Mouse (Mus musculus): ENCODE data around the gene Trim47. TPM values are rescaled to one million over a fixed set of nuclear protein-coding genes. Genes with fewer than 3 reads are reported as not detected.

The Trim47 gene
- 10 to 100 TPM; 48.1 to 48.8 TPM for total RNA-seq (2021)
- long read RNA-seq, experiment 1, transcript Trim47-202 (6 exons, 2,192 nt): major isoform, 78 of 129 reads
- long read RNA-seq, experiment 1, transcript Trim47-201 (6 exons, 2,204 nt): minor isoform, 36 of 129 reads
- long read RNA-seq, experiment 1, partial matches to known transcripts: 0 of 129 reads
- long read RNA-seq, experiment 1, other reads (novel, unspliced or antisense): 13 of 129 reads
- long read RNA-seq, experiment 2, transcript Trim47-201 (6 exons, 2,204 nt): minor isoform, 37 of 147 reads
- long read RNA-seq, experiment 2, transcript Trim47-202 (6 exons, 2,192 nt): major isoform, 80 of 147 reads
- long read RNA-seq, experiment 2, partial matches to known transcripts: 0 of 147 reads
- long read RNA-seq, experiment 2, other reads (novel, unspliced or antisense): 30 of 147 reads

DNA sequence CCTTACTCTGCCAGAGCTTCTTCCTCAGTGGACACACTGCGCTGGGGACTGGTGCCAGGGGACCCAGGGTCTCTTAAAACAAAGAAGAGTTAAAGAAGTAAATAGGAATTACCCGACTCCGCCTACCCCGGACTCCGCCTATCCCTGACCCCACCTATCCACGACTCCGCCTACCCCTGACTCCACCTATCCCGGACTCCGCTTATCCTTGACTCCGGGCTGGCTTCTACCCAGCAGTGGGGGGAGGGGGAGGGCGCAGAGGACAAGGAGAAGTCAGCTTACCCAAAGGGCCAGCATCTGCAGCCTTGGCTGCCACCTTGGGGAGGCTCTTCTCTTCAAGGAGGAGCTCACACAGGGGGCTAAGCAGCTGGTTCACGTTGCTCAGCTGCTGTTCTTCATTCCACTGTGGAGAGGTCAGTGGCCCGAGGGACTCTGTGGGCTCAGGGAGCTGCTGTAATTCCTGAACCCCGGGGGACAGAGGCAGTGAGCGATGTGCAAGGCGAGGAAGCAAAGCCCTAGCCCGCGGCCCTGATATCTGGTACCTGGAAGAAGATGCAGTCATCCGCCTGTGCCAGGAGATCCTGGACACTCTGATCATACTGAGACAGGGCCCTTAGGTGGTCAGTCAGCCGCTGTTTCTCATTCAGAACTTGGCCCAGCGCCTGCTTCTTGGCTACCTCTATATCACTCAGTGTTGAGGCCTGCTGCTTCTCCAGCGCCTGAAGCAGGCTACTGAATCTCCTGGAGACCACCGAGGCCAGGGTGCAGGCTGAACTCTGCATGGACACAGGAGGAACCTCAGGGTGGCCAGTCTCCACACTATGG lies at the start of gene Trim47:
Trim47 (minus strand) TSS at position 55 of the 825 bp plus-strand sequence.
- peak; percentile 72 to 87 for DNase-seq (ENCODE audit: low spot score in 2 of 2)

DNA sequence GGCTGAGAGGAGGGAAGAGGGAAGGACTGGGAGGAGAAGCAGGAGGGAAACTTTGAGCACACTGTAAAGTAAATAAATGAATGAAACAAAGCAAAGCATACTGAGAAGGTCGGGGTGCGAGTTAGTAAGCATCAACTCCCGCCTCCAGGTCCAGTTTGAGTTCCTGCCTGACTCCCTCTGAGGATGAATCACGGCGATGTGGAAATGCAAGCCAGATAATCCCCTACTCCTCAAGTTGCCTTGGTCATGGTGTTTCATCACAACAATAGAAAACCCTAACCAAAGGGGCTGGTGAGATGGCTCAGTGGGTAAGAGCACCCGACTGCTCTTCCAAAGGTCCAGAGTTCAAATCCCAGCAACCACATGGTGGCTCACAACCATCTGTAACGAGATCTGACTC lies 49.0 kb upstream of the Trim47 start:
- DNase-seq (ENCODE audit: low spot score in 2 of 2): no peak

DNA sequence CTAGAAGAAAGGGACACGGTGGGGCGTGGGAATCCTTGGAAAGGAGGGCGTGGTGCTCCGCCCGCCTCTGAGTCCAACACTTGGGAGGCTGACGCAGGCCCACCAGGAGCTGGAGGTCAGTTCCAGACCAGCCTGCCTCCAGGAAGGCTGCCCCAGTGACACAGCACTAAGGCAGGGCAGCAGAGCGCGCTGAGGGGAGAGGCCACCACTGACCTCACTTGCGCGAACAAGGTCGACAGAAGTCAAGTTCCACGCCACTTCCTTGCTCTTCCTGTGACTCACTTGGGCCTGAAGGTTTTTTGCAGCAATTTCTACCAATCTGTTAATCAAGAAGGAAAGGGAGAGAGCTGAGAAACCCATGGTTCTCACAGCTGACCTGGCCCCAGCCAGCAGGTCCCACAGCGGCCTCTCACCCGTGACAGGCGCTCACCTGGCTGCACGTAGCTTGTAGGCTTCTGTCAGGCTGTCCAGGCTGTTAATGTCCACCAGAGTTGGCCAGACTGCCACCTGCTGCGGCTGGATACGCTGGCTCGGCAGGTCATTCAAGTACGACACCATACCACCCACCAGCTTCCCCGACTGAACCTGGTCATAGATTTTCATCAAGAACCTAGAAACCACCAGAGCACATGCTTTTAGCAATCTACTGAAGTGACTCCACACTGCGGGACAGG lies 47.9 kb upstream of the Trim47 start:
- no peak for DNase-seq (ENCODE audit: low spot score in 2 of 2)

DNA sequence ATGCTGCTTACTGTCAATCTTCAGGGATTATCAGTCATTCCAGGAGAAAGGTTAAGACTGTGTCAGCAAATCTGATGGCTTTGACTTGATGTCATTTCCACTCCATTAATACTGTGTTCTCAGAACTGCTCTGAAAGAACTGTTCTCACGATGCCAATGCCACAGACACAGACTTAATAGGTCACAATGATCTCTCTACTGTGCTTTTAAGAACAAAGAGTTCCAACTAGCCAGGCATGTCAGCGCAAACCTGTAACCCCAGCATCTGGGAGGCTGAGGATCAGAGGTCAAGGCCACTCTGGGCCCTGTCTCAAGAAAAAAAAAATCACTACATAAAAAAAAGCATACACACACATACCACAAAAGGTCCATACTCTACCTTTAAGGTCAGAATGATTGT lies 44.9 kb upstream of the Trim47 start:
- no peak for DNase-seq (ENCODE audit: low spot score in 2 of 2)

DNA sequence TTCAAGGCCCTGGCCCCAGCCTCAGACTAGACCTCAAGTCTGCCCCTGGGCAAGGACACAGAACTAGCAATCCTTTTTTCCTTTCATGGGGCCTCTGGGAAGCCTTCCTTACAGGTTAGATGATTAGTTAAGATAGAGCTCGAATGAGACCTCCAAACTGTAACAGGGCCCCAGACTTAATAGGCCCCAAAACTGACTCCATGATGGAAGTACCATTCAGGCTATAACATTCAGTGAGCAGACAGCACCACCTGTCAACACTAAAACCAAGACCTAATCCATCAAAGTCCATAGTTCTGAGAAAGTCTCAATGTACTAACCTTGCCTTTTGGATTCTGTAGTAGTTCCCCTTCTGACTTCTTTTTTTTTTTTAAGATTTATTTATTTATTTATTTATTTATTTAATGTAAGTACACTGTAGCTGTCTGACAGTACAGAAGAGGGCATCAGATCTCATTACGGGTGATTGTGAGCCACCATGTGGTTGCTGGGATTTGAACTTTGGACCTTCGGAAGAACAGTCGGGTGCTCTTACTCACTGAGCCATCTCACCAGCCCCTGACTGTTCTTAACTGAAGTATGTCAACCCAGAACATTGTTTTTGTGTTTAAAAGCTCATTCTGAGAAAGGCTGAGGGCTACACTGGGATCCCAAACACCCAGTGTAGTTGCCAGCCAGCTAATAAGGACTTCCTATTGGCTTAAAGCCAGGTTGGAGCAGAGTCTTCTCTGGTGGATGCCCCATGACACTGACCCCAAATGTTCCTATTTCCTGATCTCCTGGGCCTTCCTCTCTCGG lies 43.2 kb upstream of the Trim47 start:
- no peak for DNase-seq (ENCODE audit: low spot score in 2 of 2)

DNA sequence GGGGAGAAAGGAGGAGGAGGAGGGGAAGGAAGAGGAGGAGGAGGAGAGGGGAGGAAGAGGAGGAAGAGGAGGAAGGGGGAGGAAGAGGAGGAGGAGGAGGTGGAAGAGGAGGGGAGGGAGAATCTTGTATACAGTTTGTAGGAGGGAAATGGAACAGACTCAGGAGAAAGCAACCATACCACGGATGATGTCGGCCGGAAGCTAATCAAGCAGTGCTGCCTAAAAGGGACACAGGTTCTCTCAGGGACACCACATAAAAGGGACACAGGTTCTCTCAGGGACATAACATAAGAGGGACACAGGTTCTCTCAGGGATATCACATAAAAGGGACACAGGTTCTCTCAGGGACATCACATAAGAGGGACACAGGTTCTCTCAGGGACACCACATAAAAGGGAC lies 42.2 kb upstream of the Trim47 start:
- DNase-seq (ENCODE audit: low spot score in 2 of 2): no peak

DNA sequence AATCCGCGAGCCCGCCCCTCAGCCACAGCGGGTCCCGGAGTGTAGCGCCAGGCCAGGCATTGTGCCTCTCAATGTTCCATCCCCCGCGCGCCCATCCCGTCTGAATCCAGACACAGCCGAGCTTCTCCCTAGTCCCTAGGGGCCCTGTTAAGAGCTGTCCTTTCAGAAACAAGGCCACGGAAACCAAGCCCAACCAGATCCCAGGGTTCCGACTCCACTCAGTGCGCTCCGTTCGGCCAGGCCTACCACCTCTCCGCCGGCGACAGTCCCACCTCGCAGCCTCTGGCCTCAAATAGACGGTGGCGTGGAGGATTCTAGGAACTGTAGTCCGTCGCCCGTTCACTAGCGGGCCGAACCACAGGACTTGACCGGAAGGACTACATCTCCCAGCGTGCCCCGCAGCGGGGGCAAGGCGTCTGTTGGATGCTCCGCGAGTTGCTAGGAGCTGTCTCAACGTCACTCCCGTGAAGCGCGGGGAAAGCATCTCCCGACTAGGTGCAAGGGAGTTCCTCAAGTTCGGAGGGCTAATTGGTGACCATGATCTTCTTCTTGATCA lies 41.0 kb upstream of the Trim47 start, which contains the start of gene Fbf1:
Fbf1 (minus strand) TSS at position 283 of the 556 bp plus-strand sequence.
- DNase-seq (ENCODE audit: low spot score in 2 of 2): peak; percentile 83 to 94

DNA sequence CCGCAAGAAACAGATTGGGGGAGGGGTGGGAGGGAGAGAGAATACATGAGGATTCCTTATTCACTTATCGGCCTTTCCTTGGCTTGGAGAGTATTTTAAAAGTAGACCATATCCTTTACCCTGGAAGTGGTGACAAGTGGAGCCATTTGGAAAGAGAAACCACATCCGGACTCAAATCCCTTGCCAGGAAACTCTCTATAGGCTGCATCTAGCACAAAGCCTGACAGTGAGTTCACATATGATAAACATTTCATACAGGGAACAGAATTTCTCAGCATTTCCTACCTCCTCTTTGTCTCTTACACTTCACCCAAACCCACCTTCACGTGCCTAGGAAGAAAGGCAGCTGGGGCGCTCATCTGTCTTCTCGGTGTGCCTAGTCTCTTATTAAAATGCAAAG lies 40.2 kb upstream of the Trim47 start:
- DNase-seq (ENCODE audit: low spot score in 2 of 2): no peak

DNA sequence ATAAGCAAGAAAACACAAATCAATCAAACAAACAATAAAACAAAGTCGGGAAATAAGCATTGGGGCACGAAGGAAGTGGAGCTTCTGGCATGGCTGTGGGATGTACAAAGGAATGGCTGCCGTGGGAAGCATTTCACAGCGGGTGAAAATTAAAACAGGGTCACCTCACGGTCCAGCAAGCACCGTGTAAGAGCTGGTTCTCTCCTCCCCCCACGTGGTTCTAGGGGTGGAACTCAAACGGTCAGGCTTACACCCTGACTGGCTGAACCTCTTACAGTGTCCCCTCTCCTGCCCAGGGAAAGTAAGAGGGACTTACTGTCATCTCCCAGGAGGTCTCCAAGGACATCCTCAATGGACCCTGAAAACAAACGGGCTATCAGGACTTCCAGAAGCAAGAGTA lies 36.0 kb upstream of the Trim47 start:
- no peak for DNase-seq (ENCODE audit: low spot score in 2 of 2)

DNA sequence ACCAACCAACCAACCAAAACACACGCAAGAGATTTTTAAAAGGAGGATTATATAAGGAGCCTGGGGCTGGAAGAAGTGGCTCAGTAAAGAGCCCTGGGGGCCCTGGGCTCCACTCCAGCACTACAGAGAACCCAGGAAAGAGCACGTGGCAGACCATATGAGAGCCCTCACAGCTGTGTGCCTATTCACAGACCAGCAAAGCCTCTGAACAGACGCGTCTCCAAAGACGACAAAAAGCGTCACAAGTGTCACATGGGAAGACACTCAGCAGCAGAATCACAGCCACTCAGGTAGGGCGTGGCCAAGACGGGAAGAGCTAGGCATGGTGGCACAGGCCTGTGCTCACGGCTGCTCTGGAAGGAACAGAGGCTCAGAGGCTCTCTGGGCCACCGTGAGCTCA lies 35.1 kb upstream of the Trim47 start:
- DNase-seq (ENCODE audit: low spot score in 2 of 2): no peak

DNA sequence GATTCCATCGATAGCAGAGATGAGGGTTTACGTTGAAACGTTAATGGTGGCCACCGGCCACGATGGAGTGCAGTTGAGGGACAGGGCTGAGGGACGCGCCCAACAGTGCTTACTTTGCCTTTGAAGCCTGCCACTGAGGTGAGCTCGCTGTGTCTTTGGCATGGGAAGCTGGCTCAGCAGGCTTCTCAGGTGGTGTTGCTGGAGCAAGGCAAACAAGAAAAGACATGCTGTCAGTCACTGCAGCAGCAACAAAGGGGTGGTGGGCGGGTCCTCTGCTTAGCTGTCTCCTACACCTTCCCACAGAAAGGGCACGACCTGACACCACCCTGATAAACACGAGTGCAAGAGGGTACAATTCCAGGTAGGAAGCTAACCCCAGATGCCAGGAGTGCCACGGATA lies 34.3 kb upstream of the Trim47 start:
- no peak for DNase-seq (ENCODE audit: low spot score in 2 of 2)

DNA sequence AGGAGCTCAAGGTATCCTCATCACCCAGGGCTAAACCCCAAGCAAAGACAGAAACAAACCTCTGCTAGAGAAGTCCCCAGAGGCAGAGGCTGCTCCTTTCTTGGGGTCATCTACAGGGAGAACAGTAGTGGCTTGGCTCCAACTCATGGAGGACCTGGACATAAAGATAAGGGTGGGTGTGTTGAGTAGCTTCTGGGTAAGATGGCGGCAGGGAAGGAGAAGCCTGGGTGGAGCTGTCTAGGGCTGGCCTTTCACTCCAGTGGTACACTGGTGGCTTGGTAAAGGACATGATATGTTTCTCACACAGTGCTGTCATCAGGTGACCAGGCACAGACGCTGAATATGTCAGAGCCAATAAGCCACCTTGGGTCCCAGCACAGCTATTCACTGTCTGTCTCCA lies 23.9 kb upstream of the Trim47 start:
- DNase-seq (ENCODE audit: low spot score in 2 of 2): no peak

DNA sequence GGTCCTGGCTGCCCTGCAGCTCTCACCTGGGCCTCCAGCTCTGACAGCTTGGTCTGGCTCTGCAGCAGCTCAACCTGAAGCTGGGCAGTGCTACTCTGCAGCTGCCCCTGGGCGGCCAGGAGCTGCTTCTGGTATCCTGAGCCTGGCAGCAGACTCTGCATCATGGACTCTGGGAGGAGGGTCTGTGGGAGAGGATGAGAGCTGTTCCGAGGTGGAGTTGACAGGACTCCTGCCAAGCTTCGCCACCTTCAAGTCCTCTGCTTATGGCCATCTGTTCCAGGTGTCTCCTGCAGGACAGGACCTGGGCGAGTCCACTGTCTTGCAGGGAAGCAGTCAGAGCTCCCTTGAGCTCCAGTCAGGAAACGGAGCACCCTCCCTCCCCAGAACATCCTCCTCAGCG lies 22.3 kb upstream of the Trim47 start:
- DNase-seq (ENCODE audit: low spot score in 2 of 2): no peak

DNA sequence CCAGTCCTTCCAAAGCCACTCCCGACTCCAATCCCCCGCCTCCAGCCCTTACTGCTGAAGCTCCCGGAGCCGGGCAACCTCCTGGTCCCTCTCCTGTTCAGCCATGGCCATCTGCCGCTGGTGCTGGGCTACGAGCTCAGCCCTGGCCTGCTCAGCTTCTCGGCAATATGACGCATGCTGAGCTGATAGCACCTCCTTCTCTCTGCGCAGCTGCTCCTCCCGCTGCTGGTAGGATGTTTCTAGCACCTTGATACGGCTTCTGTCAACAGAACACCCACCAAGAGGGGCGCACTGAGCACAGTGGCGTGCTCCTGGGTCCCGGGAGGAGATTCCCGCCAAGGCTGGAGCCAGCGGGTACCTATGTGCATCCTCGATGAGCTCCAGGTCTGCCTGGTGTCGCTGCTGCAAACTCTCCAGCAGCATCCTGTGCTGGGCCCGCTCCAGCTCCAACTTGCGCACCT lies 21.8 kb upstream of the Trim47 start:
- no peak for DNase-seq (ENCODE audit: low spot score in 2 of 2)

DNA sequence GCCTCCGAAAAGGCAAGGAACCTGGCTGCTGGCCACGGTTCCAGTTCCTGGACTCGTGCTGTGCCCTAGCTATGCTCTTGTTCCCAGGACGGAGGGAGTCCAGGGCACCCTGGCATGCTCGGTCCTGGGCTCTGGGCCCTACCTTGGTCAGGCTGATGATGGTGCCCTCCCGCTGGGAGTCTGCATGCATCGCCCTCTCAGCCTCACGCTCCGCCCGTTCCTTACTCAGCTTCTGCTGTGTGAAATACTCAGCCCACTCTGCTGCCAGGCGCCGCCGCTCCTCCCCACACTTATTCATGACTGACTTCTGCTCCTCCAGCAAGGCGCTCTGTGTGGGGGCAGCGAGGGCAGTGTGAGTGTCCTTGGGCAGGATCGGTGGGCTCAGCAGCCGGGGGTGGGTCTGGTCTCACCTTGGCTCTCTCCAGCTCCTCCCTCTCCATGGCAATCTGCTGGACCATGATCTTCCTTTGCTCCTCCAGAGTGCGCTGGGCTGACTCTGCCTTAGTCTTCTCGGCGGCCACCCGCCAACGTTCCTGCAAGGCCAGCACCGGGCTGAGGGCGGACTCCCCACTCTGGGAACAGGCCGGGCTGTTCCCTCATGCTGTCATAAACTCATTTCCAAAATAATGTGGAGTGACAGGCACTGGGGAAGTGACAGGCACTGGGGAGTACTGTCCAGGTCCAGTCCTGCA lies 19.4 kb upstream of the Trim47 start:
- no peak for DNase-seq (ENCODE audit: low spot score in 2 of 2)

DNA sequence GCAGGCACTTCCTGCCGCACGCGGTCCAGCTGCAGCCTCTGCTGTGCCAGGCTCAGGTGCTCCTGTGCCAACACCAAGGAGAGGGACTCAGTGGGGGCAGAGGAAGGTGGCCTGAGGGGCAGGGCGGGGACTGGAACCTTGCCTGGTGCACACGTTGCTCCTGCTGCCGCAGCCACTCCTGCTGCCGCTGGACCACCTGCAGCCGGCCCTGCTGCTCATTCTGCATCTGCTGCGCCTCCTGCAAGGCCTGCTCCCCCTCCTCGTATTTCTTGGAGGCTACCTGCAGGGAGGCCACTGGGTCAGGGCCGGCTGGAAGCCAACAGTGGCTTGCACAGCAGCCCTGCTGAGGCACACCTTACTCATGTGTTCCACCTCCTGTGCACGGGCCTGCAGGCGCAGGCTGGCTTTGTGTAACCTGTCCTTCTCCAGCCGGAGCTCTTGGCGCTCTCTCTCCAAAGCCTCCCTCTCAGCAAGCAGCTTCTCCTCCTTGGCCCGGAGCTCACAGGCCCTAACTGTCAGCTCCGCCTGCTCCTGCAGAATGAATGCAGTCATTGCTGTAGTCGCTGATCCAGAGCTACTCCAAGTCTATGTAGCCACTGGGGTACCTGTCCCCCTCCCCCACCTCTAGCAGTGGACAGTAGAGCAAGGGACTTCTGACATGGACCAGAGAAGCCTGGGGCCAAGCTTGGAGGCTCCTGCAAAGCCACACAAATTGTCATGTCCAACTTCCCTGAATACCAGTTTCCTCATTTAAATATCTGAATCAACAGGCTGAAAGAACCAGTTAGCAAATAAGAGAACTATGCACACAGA lies 18.7 kb upstream of the Trim47 start:
- DNase-seq (ENCODE audit: low spot score in 2 of 2): no peak

DNA sequence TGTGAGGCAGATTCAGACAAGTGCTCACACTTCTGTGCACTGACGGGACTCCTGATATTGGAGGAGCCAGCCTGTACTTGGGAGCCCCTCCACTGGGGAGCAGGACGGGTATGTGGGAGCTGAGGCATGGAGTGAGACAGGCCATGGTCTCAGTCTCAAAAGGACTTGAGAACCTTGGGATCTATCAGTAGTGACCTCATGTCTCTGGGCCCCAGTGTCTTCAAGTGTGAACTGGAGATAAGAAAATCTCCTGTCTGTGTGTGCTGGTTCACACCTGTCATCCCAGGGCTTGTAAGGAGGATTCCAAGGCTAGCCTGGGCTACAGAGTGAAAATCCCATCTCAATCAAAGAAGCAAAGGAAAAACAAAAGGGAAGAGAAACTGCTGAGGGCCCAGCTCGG lies 16.5 kb upstream of the Trim47 start:
- DNase-seq (ENCODE audit: low spot score in 2 of 2): no peak

DNA sequence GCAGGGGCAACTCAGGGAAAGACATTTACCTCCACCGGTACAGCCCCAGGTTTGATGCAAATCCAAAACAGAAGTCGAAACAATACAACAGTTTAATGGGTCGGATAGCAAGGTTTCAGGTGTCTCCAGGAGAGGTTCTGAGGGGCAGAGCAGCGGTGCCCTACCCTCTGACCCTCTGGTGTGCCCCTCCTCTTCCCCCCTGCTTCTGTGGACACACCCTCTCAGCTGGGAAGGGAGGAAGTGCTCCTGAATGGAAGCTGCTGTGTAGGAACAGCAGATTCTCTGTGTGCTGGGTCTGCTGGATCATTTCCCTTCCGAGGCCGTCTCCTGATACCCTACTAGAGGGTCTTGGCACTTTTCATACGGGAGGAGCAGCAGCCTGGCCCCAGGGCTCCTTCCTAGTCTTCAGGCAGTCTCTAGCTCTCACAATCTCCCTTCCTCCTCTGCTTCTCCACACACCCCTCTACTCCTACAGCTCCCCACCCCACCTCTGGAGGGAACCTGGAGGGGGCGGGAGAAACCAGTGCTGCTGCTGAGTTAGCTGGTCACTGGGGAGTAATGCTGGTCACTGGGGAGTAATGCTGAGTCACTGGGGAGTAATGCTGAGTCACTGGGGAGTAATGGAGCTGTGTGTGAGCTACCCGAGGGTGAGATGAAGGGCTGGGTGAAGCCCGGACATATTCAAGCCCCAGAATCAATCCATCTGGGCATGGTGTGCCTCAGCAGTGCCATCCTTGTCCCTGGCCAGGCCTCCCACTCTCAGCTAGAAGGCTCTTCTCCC lies 15.4 kb upstream of the Trim47 start:
- no peak for DNase-seq (ENCODE audit: low spot score in 2 of 2)
